Mouse (Mus musculus) C2C12 (cell line): ENCODE results near the gene Grb7.

ENCODE experiments used
- CEBPB ChIP-seq: IDR thresholded peaks from one replicate; pipeline ENCODE4 v1.6.1; 2011; ENCODE audit warnings: low read depth, mild to moderate bottlenecking, control low read depth, moderate library complexity
- CTCF ChIP-seq: IDR thresholded peaks from one replicate; pipeline ENCODE4 v1.5.1; 2011; ENCODE audit not compliant: control insufficient read depth, insufficient read depth, insufficient read length
- MAX ChIP-seq: IDR thresholded peaks from one replicate; pipeline ENCODE4 v1.6.1; 2011; ENCODE audit warnings: mild to moderate bottlenecking, control low read depth
- MYOD1 ChIP-seq: IDR thresholded peaks from one replicate; pipeline ENCODE4 v1.6.1; 2011; ENCODE audit warnings: low read depth; ENCODE audit not compliant: control insufficient read depth, insufficient read length
- MYOG ChIP-seq: IDR thresholded peaks from one replicate; pipeline ENCODE4 v1.6.1; 2011; ENCODE audit not compliant: control insufficient read depth, insufficient read length; ENCODE audit errors: extremely low read depth

DNA sequence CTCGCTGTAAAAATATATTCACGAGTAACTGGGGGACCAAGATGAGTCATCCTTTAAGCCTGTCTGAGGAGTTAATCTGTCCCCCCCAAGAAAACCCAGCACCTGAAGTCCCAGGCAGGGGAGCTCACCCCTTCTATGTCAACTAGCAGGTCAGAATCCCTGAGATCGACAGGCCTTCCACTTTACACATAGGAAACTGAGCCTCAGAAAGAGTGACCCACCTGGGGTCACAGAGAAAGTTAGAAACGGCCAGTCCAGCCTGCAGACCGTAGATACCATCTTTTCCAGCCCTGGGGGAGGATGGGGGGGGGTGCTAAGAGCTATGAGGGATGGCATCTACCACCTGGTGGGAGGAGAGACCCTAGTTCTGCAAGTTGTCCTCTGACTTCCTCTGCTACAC lies 10.4 kb downstream of the Grb7 start:
- TF ChIP-seq CTCF (no peak), MYOD1 (no peak), MAX (no peak), CEBPB (no peak), MYOG (no peak)
